Mouse (Mus musculus) induced T-regulatory cell, adult 2 months (primary cell): Measurements from ENCODE around the gene Cblb.

ENCODE experiments used
- DNase-seq: peaks from one replicate; pipeline ENCODE4 v3.0.0-alpha.2; 2012; ENCODE audit warnings: low read depth

The Cblb gene

GRCm38 (mm10) chr16:52031091-52031689 is at the start of gene Cblb:
Gene Cblb, plus strand, starts transcription at chr16:52031225.
- peak; percentile 100 for DNase-seq

- no peak for DNase-seq
Observed at GRCm38 (mm10) chr16:51985436-51985835, 45.6 kb upstream of the Cblb start.

GRCm38 (mm10) chr16:51986207-51986606 is 44.8 kb upstream of the Cblb start:
- DNase-seq = no peak

GRCm38 (mm10) chr16:51987085-51987620 is 43.9 kb upstream of the Cblb start:
- DNase-seq = no peak

GRCm38 (mm10) chr16:51988027-51988426 is 43.0 kb upstream of the Cblb start:
- DNase-seq = no peak

GRCm38 (mm10) chr16:51989259-51989658 is 41.8 kb upstream of the Cblb start:
- peak; percentile 42 for DNase-seq

GRCm38 (mm10) chr16:52000043-52000442 is 31.0 kb upstream of the Cblb start:
- no peak for DNase-seq

GRCm38 (mm10) chr16:52000801-52001200 is 30.2 kb upstream of the Cblb start:
- no peak for DNase-seq

- peak; percentile 10 for DNase-seq
Observed at GRCm38 (mm10) chr16:52007006-52007405, 24.0 kb upstream of the Cblb start.

- no peak for DNase-seq
Observed at GRCm38 (mm10) chr16:52008471-52008870, 22.6 kb upstream of the Cblb start.

- DNase-seq = no peak
Observed at GRCm38 (mm10) chr16:52009421-52009820, 21.6 kb upstream of the Cblb start.

- DNase-seq = no peak
Observed at GRCm38 (mm10) chr16:52012984-52013383, 18.0 kb upstream of the Cblb start.

- no peak for DNase-seq
Observed at GRCm38 (mm10) chr16:52013812-52014211, 17.2 kb upstream of the Cblb start.

GRCm38 (mm10) chr16:52023417-52023816 is 7.6 kb upstream of the Cblb start:
- no peak for DNase-seq

- DNase-seq = no peak
Observed at GRCm38 (mm10) chr16:52027326-52027725, 3.7 kb upstream of the Cblb start.

- no peak for DNase-seq
Observed at GRCm38 (mm10) chr16:52029001-52029400, 2.0 kb upstream of the Cblb start.

- peak; percentile 68 for DNase-seq
Observed at GRCm38 (mm10) chr16:52031712-52032251, 757 bp downstream of the Cblb start.

GRCm38 (mm10) chr16:52032376-52033330 is 1.6 kb downstream of the Cblb start:
- peak; percentile 55 for DNase-seq

- DNase-seq = peak; percentile 56
Observed at GRCm38 (mm10) chr16:52033381-52034315, 2.6 kb downstream of the Cblb start.

GRCm38 (mm10) chr16:52034356-52034755 is 3.3 kb downstream of the Cblb start:
- no peak for DNase-seq

- no peak for DNase-seq
Observed at GRCm38 (mm10) chr16:52036295-52036694, 5.3 kb downstream of the Cblb start.

GRCm38 (mm10) chr16:52038283-52038682 is 7.3 kb downstream of the Cblb start:
- DNase-seq = peak; percentile 57
